Mouse (Mus musculus): ENCODE results near the gene Zfp740. TPM values are rescaled to one million over a fixed set of nuclear protein-coding genes. Genes with fewer than 3 reads are reported as not detected.

Gene Zfp740
- total RNA-seq, 2 experiments from 2014 or later, result 39.0 to 39.8 TPM

GRCm38 (mm10) chr15:102245461-102245881 lies 42.4 kb downstream of the Zfp740 start:
- no peak for ATAC-seq (replicated peaks; ENCODE audit: low FRiP score, low TSS enrichment, poor library complexity, severe bottlenecking)

- ATAC-seq (replicated peaks; ENCODE audit: low FRiP score, low TSS enrichment, poor library complexity, severe bottlenecking), result peak; percentile 65
Observed at GRCm38 (mm10) chr15:102245891-102246741, 43.1 kb downstream of the Zfp740 start.

DNA sequence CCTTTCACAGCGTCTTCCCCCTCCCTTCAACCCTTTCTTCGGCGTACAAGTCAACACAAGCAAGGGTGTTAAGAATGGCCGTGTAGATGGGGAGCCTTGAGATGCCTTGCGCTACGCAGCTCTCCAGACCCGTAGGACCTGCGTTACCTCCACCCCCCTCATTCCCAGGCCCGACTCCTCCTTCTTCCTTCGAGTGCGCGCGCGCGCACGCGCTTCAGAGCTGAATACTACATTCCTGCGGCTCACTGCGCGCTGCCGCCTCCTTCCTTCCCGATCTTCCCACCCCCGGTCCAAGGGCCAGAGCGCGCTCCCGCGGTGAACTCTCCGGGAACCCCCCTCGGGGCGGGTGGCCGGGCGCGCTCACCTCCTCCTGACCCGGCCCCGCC lies 43.8 kb downstream of the Zfp740 start:
- 0 out of 2 replicates have a peak, but pooled peaks have one; percentile 14 for ATAC-seq (replicated peaks; ENCODE audit: low FRiP score, low TSS enrichment, poor library complexity, severe bottlenecking)

DNA sequence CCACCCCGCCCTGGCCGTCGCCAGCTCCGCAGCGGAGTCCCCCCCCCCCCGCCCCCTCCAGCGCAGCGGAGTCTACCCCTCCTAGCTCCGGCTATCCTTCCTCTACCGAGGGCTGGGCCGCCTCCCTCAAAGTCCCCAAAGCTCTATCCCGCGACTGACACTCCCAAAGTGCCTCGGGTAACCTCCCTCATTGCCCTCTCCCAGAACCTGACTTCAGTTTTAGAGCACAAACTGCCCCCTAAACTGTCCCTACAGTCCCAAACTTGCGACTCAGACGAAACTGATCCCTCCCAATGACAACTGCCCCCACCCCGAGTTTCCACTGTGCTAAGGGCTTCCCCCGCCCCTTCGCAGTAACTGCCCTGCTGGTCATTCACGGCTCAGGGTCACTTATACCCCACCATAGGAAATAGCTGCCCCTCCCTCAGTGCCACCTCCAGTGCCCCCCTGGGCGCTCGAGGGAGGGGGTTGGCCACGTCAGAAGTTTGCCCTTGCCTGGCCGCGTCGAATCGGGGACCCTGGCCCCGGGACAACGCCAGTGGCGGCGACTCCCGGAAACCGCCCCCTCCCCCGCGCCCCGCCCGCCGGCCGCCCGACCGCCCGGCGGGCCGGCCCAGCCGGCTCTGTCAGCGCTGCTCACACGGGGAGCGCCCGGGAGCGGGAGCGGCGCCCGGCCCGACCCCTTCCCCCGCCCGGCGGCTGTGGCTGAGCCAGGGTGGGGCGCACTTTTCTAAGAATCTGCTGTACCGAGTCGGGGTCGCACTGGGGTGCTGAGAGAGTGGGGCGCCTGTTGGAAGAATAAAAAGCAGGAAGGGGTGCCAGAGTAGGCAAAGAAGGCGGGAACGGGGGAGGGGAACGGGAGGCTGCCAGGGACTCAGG lies 44.4 kb downstream of the Zfp740 start:
- ATAC-seq (replicated peaks; ENCODE audit: low FRiP score, low TSS enrichment, poor library complexity, severe bottlenecking), result no peak

DNA sequence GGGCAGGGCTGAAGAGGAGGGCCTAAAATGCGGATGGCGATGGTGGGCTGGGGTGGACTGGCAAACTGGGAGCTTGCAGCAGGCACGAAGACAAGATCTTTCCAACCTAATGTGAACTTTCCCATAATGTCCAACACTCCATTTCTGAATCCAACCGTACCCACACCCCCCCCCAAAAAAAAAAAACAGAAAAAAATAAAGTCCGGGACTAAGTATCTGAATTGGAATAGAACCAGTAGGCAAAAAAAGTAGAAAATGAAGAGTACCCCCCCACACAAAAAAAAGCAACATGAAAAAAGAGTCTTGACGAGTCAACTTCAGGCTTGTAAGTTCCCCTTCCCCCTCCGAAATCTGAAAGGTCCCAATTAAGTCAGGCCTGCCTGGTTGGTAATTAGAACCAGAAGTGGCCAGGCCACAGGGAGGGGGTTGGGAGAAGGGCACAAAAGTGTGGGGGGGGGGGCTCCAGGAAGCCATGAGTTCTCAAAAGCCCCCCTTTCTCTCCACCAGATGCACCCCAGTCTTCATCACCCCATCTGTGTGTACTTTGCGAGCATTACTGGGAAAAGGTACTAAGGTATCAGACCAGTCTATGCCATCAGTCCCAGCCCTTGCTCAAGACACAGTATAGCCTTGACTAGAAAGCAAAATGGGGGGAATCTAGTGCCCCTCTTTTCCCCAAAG lies 45.2 kb downstream of the Zfp740 start:
- no peak for ATAC-seq (replicated peaks; ENCODE audit: low FRiP score, low TSS enrichment, poor library complexity, severe bottlenecking)

DNA sequence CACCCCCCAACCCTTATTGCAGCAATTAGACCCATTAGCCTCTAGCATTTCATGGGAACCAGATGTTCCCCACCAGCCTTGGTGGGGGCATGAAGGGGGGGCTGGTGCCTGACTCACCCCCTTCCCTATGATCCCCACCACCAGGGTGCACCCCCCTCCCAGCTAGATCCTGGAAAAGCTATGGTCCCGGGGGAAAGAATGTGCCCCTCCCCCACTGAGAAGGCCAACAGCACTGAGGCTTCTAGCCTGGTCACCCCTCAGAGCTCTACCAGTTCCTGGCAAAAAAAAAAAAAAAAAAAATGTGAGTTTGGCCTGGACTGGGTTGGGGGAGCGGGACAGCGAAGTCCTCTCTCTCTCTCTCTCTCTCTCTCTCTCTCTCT lies 45.8 kb downstream of the Zfp740 start:
- ATAC-seq (replicated peaks; ENCODE audit: low FRiP score, low TSS enrichment, poor library complexity, severe bottlenecking), result no peak

- ATAC-seq (replicated peaks; ENCODE audit: low FRiP score, low TSS enrichment, poor library complexity, severe bottlenecking), result no peak
Observed at GRCm38 (mm10) chr15:102249251-102249691, 46.2 kb downstream of the Zfp740 start.

DNA sequence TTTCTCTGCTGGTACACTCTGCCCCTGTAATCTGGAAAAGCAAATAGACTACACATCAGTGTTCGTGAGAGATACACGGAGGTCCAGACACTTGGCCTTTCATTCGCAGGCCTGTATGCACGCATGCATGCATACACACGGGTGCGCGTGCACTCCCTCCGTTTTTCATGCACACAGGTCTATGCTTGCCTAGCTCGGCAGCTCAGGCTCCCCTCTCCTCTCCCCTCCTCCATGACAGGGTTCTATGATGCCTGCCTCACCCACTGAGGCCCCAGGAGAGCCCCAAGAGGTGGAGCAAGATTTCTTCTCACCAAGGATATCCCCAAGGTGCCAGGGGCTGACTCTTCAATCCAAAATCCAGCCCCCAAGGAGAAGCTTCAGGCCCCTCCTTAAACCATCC lies 46.9 kb downstream of the Zfp740 start:
- ATAC-seq (replicated peaks; ENCODE audit: low FRiP score, low TSS enrichment, poor library complexity, severe bottlenecking), result no peak

GRCm38 (mm10) chr15:102250521-102250920 lies 47.5 kb downstream of the Zfp740 start:
- no peak for ATAC-seq (replicated peaks; ENCODE audit: low FRiP score, low TSS enrichment, poor library complexity, severe bottlenecking)

- no peak for ATAC-seq (replicated peaks; ENCODE audit: low FRiP score, low TSS enrichment, poor library complexity, severe bottlenecking)
Observed at GRCm38 (mm10) chr15:102255547-102256255, 52.7 kb downstream of the Zfp740 start.

DNA sequence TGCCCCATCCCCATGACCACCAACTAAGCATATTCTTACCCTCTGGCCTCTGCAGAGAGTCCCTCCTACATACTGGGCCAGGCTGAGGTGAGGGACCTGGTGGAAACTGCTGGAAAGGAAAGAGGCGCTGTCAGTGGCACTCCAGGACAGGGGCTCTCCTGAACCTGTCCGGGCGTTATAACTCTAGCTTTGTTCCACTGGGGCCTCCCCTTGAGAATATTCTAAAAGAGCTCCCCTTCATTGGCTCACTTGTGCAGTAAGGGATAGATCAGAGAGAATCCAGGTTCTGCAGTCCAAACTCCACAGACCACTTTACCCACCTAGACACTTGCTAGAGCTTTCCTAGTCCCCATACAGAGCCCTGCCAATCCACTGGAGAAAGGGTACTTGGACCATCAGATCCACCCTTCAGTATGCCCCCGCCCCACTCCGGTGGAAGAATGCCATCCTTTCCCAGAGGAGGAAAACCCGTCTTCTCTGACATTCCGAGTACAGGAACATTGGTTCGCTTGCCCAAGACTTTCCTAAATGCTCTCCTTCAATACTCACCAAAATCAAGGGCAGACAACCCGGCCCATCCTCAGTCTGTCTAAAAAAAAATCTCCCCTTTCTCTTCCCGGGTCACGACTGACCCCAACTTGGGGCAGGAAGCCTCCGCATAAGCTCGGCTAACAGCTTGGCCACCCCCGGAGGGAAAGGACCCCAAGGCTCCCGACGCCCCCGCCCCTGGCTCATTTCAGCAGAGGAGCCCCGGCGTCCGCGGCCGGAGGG lies 53.6 kb downstream of the Zfp740 start:
- no peak for ATAC-seq (replicated peaks; ENCODE audit: low FRiP score, low TSS enrichment, poor library complexity, severe bottlenecking)

- 0 out of 2 replicates have a peak, but pooled peaks have one; percentile 8 for ATAC-seq (replicated peaks; ENCODE audit: low FRiP score, low TSS enrichment, poor library complexity, severe bottlenecking)
Observed at GRCm38 (mm10) chr15:102257202-102258075, 54.4 kb downstream of the Zfp740 start, which contains the start of gene Rarg. Gene Rarg (minus strand): TSS chr15:102257517.

DNA sequence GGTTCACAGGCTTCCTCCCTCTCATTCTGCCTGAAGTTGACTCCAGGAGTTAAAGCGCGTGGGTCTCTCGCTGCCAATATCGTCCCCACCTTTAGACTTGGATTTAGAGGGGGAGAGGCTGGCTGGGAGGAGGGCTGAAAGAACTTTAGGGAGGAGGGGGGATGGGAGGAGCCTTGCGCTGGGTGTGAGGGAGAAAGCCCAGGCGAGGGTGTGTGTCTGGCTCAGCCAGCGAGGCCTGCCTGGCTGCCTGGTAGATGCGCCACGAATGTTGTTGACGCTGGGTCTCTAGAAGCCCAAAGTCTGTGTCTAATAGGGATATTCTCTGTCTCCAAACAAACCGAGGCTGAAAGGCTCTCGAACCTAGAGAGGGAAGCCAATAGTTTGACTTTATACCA lies 55.0 kb downstream of the Zfp740 start:
- no peak for ATAC-seq (replicated peaks; ENCODE audit: low FRiP score, low TSS enrichment, poor library complexity, severe bottlenecking)

DNA sequence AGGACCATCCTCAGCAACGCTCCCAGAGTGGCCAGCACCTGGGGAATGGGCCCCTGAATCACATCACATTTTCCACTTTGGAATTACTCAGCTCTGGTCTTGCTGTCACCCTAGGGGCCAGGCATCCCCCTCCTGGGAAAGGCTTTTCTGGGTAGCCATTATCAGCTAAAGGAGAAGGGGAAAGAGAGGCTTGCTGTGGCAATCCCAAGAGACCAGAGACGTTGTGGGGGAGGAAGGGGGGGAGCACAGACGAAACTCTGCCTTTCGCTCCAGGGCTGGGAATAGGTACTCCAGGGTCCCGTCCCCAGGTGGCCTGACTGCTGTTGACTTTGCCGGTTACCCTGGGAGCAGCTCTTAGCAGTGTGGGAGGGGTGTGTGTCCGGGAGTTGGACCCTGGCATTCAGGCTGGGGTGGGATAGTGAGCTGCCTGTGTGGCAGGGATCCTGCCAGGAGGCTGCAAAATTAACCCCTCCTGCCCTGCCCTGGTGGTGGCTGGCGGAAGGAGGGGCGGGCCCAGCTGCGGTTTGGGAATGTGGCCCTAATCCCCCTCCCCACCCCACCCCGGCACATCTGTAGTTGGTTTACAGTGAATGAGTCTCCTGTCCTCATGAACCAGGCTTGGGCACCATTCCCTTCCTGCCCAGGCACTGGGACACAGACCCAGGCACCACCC lies 55.7 kb downstream of the Zfp740 start:
- no peak for ATAC-seq (replicated peaks; ENCODE audit: low FRiP score, low TSS enrichment, poor library complexity, severe bottlenecking)

DNA sequence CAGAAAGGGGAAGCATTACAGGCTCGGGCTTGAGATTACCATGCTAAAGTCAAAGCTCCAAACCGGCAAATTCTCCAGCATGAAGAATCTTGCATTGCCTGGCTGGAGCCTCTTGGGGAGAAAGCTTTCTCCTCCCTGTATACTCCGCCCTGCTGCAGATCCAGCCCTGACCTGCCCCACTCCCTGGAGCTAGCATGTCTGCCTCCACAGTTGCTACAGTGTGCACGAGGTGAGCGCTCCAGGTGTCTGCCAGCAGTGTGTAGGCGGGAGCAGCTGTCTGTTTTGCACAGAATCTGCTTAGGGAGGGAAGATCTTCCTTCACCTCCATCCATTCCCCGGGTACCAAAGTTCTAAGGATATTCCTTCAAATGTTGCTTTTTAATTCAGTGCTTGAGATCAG lies 59.5 kb downstream of the Zfp740 start:
- ATAC-seq (replicated peaks; ENCODE audit: low FRiP score, low TSS enrichment, poor library complexity, severe bottlenecking), result no peak

DNA sequence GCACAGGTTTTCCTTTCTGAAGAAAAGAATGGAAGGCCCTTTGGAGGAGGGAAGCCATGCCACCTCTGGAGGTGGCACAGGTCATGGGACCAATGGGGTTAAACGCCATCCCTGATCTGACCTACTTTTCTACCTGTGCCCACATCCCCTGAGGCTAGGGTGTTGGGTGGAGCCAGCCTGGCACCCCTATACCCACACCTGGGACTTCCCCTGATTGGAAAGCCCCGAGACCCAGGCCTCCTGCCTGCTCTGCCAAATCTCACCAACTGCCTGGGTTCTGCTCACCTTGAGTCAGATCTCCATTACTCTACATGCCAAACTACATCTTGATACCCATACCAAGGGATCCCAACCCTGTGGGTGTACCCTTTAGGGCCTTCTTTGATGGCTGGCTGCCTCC lies 60.0 kb downstream of the Zfp740 start:
- no peak for ATAC-seq (replicated peaks; ENCODE audit: low FRiP score, low TSS enrichment, poor library complexity, severe bottlenecking)

All from megakaryocyte-erythroid progenitor cell, adult 5-6 weeks (primary cell).